Mouse (Mus musculus) kidney, embryonic 15.5 days (tissue): ENCODE measurements around the gene Slc8a1. TPM values are rescaled to one million over a fixed set of nuclear protein-coding genes. Genes with fewer than 3 reads are reported as not detected.
A peak's percentile ranks its signal among the peaks of the same experiment; 100 is the strongest.

Source experiments
- ATAC-seq: fragments of 200-750 bp; cut with Nextera tagmentation; replicated peaks from 2 replicates; pipeline ENCODE4 v1.8.0; 2017; ENCODE audit warnings: moderate TSS enrichment; ENCODE audit not compliant: low FRiP score
- H3K27ac ChIP-seq: fragments of 300-500 bp; sonication (generic); 2 replicates; pipeline ENCODE4 v1.5.1; 2015; ENCODE audit warnings: mild to moderate bottlenecking, inconsistent platforms
- H3K27me3 ChIP-seq: fragments of 300-500 bp; sonication (generic); 2 replicates; pipeline ENCODE4 v1.6.1; 2015; ENCODE audit warnings: inconsistent platforms
- H3K36me3 ChIP-seq: fragments of 300-500 bp; sonication (generic); 2 replicates; pipeline ENCODE4 v1.6.1; 2015; ENCODE audit warnings: inconsistent platforms
- H3K4me1 ChIP-seq: fragments of 300-500 bp; sonication (generic); 2 replicates; pipeline ENCODE4 v1.6.1; 2015; ENCODE audit warnings: inconsistent platforms
- H3K4me2 ChIP-seq: fragments of 300-500 bp; sonication (generic); 2 replicates; pipeline ENCODE4 v1.6.1; 2015; ENCODE audit warnings: moderate library complexity, mild to moderate bottlenecking, inconsistent platforms
- H3K4me3 ChIP-seq: fragments of 300-500 bp; sonication (generic); replicated peaks from 2 replicates; pipeline ENCODE4 v1.5.1; 2015; ENCODE audit warnings: mild to moderate bottlenecking, inconsistent platforms
- H3K9ac ChIP-seq: fragments of 300-500 bp; sonication (generic); 2 replicates; pipeline ENCODE4 v1.6.1; 2015; ENCODE audit warnings: mild to moderate bottlenecking, inconsistent platforms
- H3K9me3 ChIP-seq: fragments of 300-500 bp; sonication (generic); replicated peaks from 2 replicates; pipeline ENCODE4 v1.6.1; 2016; ENCODE audit warnings: inconsistent platforms
- WGBS: fragments of 180-500 bp; shearing (Covaris S2); methylation state at CpG from one replicate; pipeline ENCODE4 v1.1.7; 2015; ENCODE audit warnings: mixed read lengths; 5-methylcytosine and 5-hydroxymethylcytosine counted together
- polyA plus RNA-seq: library from polyadenylated mRNA; unstranded; fragments of >200 nt; fragmentation: Nextera tagmentation; extraction: Ambion mirVana; gene quantifications from 2 replicates; pipeline ENCODE4 v1.2.1, GENCODE M21; 2015

Slc8a1 gene
- polyA plus RNA-seq, 1 experiment from 2014 or later = 11.8 TPM

DNA sequence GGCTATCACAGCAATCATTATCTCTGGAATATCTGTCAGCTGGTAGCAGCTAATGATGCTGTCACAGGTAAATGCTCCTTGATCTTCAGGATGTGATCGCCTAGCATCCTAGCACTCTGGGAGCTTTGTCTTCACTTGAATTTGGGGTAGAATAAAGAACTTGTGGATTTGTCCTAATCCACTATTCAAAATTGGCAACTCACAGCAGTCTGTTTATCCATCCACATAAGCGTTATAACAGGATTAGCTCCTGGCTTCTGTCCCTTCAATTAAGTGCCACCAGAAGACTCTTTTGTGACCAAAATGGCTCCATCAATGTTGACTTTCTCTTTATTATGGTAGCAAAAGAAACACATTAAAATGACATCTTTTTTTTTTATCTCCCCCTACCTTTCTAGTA is 214.2 kb downstream of the Slc8a1 start:
- WGBS = 82% methylated on average over 2 of the region's 2 CpGs
- Histone ChIP-seq H3K27me3 (no peaks in the 10 kb centered on the region), H3K36me3 (no peaks in the 10 kb centered on the region), H3K9ac (no peak overlapping the region), H3K9me3 (no peaks in the 10 kb centered on the region), H3K4me1 (no peaks in the 10 kb centered on the region), H3K27ac (no peak overlapping the region), H3K4me3 (no peak overlapping the region), H3K4me2 (no peak overlapping the region)
- ATAC-seq = no peak

DNA sequence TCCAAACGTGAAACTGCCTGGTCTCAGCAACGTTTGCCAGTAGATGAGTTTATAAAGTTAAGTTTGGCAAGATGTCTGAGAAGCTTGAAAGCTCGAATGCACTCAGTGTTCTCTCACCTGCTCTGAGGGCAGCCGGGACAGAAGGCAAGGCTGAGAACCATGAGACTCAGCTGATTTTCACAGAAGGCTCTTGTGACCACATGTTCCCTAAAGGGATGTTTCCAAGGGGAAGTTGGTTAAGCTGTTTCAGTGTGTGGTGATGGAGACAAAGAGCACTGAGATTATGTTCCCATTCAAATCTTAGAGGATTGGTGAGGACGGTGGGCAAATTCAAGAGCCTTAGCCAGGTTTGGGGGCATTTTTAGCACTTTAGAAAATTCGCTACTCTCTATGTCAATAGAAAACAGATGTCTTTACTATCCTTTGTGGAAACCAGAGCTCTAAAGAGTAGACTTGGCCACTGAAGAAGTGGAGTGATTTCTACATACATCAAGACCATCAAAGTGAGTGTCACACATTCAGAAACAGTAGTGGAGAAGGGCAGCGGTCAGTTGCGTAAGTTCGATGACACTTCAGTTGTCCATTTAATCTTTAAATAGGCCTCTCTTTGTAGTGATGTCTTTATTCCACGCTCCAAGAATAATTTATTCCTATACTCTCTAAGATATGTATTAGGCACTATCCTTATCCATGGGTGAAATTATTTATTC is 219.7 kb downstream of the Slc8a1 start:
- H3K9ac ChIP-seq = no peak overlapping the region
- H3K27ac ChIP-seq = no peak overlapping the region
- WGBS = 93% methylated on average over 10 of the region's 10 CpGs
- no peaks in the 10 kb centered on the region for H3K9me3 ChIP-seq
- no peak overlapping the region for H3K4me3 ChIP-seq
- H3K36me3 ChIP-seq = no peaks in the 10 kb centered on the region
- no peaks in the 10 kb centered on the region for H3K27me3 ChIP-seq
- H3K4me1 ChIP-seq = peaks cover 11% of the 10 kb centered on the region
- ATAC-seq = no peak
- H3K4me2 ChIP-seq = no peak overlapping the region

GRCm38 (mm10) chr17:81516155-81516554 is 222.0 kb downstream of the Slc8a1 start:
- Histone ChIP-seq H3K4me3 (no peak overlapping the region), H3K36me3 (no peaks in the 10 kb centered on the region), H3K27ac (no peak overlapping the region), H3K27me3 (no peaks in the 10 kb centered on the region), H3K4me2 (no peak overlapping the region), H3K9ac (no peak overlapping the region), H3K9me3 (no peaks in the 10 kb centered on the region), H3K4me1 (peaks cover 17% of the 10 kb centered on the region)
- WGBS = 88% methylated on average over 4 of the region's 4 CpGs
- ATAC-seq = no peak

GRCm38 (mm10) chr17:81514022-81514421 is 224.2 kb downstream of the Slc8a1 start:
- Histone ChIP-seq H3K9me3 (no peaks in the 10 kb centered on the region), H3K27ac (peak overlapping the region; percentile 45; the same call in 1 of the 2 replicates), H3K36me3 (no peaks in the 10 kb centered on the region), H3K4me1 (peaks cover 18% of the 10 kb centered on the region), H3K4me3 (no peak overlapping the region), H3K27me3 (no peaks in the 10 kb centered on the region), H3K4me2 (no peak overlapping the region), H3K9ac (no peak overlapping the region)
- no peak for ATAC-seq
- 64% methylated on average over 4 of the region's 4 CpGs for WGBS

DNA sequence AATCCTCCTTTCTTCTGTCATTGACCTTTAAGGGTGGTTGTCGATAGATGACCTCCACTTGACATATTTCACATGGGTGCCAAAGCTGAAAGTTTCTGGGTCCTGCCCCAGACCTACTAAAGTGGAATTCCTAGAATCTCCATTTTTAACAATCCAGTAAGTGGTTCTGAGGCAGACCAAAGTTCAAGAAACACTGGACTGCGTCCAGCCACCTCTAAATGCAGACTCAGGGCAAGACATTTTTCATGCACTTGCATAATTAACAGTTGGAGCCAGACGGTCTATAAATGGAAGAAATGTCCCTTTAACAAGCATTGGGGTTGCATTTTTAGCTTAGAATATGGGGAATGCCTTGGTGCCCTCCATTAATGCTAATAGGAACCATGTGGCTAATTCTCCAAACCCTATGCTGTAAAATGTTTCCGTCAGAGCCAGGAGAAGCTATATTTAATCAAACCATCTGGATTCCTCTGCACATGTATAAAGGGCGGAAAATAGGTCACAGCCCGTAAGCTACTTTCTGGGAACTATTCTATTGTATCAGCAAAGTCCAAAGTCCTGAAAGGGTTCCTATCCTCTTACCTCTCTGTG is 224.7 kb downstream of the Slc8a1 start:
- Histone ChIP-seq H3K9me3 (no peaks in the 10 kb centered on the region), H3K36me3 (no peaks in the 10 kb centered on the region), H3K27ac (0 out of 2 replicates have a peak overlapping the region, but pooled peaks have one; percentile 32), H3K4me2 (no peak overlapping the region), H3K4me1 (peaks cover 18% of the 10 kb centered on the region), H3K9ac (no peak overlapping the region), H3K4me3 (no peak overlapping the region), H3K27me3 (no peaks in the 10 kb centered on the region)
- WGBS = 51% methylated on average over 6 of the region's 6 CpGs
- no peak for ATAC-seq

- H3K27ac ChIP-seq = no peak overlapping the region
- ATAC-seq = no peak
- 78% methylated on average over 5 of the region's 5 CpGs for WGBS
- H3K9me3 ChIP-seq = no peaks in the 10 kb centered on the region
- no peaks in the 10 kb centered on the region for H3K27me3 ChIP-seq
- H3K4me2 ChIP-seq = no peak overlapping the region
- H3K9ac ChIP-seq = no peak overlapping the region
- no peaks in the 10 kb centered on the region for H3K4me1 ChIP-seq
- H3K4me3 ChIP-seq = no peak overlapping the region
- no peaks in the 10 kb centered on the region for H3K36me3 ChIP-seq
Measured at GRCm38 (mm10) chr17:81505162-81505685, 233.0 kb downstream of the Slc8a1 start.

DNA sequence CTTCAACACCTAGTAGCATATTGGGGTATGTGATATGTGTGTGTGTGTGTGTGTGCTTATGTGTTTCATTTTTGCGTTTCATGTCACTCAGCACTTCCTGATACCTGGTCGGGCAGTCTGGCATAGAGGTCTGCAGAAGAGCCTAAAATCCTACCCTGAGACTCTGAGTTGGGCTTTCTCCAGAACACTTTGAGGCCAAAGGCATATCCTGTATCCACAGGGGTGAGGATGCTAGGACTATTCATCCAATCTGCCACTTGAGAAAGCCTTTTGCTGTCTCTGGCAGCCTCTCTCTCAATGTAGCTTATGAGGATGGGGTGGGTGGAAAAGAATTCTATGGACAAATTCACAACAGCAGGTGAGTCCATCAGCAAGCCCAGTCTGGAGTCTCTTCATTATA is 234.1 kb downstream of the Slc8a1 start:
- no peaks in the 10 kb centered on the region for H3K27me3 ChIP-seq
- H3K4me1 ChIP-seq = no peaks in the 10 kb centered on the region
- H3K4me2 ChIP-seq = no peak overlapping the region
- no peak overlapping the region for H3K9ac ChIP-seq
- H3K9me3 ChIP-seq = no peaks in the 10 kb centered on the region
- WGBS = 92% methylated on average over 2 of the region's 2 CpGs
- no peak overlapping the region for H3K4me3 ChIP-seq
- H3K36me3 ChIP-seq = no peaks in the 10 kb centered on the region
- no peak overlapping the region for H3K27ac ChIP-seq
- no peak for ATAC-seq

DNA sequence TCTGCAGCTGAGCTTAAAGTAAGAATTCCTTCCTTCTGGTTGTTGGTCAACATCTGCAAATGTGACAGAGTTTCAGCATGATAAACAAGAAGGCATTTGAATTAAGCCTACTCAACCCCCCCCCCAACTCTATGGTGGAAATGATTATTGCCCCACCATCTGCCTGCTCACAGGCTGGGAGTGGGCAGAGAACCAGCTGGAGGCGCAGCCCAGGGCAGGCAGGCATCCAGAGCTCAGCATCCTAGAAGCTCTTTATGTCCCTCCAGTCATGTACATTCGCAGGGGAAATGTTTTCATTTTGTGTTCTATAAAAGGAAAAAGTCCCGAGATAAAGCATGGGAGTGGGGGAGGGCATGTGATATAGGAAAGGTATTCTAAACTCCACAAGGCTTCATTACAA is 235.4 kb downstream of the Slc8a1 start:
- Histone ChIP-seq H3K9me3 (no peaks in the 10 kb centered on the region), H3K4me3 (no peak overlapping the region), H3K27ac (no peak overlapping the region), H3K9ac (no peak overlapping the region), H3K36me3 (no peaks in the 10 kb centered on the region), H3K4me2 (no peak overlapping the region), H3K4me1 (no peaks in the 10 kb centered on the region), H3K27me3 (no peaks in the 10 kb centered on the region)
- 83% methylated on average over 3 of the region's 3 CpGs for WGBS
- ATAC-seq = no peak

- Histone ChIP-seq H3K27ac (no peak overlapping the region), H3K4me3 (no peak overlapping the region), H3K4me1 (no peaks in the 10 kb centered on the region), H3K9me3 (no peaks in the 10 kb centered on the region), H3K36me3 (no peaks in the 10 kb centered on the region), H3K27me3 (no peaks in the 10 kb centered on the region), H3K9ac (no peak overlapping the region), H3K4me2 (no peak overlapping the region)
- no peak for ATAC-seq
- 86% methylated on average over 5 of the region's 5 CpGs for WGBS
Measured at GRCm38 (mm10) chr17:81500686-81501407, 237.3 kb downstream of the Slc8a1 start.

GRCm38 (mm10) chr17:81497919-81498318 is 240.3 kb downstream of the Slc8a1 start:
- no peak overlapping the region for H3K27ac ChIP-seq
- H3K9me3 ChIP-seq = no peaks in the 10 kb centered on the region
- no peak overlapping the region for H3K4me2 ChIP-seq
- H3K4me1 ChIP-seq = no peaks in the 10 kb centered on the region
- H3K27me3 ChIP-seq = no peaks in the 10 kb centered on the region
- no peak overlapping the region for H3K9ac ChIP-seq
- H3K4me3 ChIP-seq = no peak overlapping the region
- no peaks in the 10 kb centered on the region for H3K36me3 ChIP-seq
- ATAC-seq = no peak

DNA sequence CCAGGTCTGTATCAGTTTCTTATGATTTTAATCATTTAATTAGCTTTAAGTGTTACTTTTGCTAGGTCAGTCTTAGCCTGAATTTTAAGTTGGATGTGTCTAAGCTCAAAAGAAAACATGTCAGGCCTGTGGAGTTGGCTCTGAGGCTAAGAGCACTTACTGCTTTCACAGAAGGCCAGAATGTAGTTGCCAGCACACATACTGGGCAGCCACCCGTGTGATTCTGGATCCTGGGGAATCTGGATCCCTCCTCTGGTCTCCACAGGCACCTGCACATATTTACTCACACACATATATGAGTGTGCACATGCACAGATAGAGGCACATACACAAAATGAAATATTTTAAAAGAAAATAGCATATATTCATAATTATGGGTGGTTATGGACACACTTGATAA is 241.6 kb downstream of the Slc8a1 start:
- Histone ChIP-seq H3K27ac (no peak overlapping the region), H3K9me3 (no peaks in the 10 kb centered on the region), H3K27me3 (no peaks in the 10 kb centered on the region), H3K4me1 (peaks cover 3% of the 10 kb centered on the region; the same call in 1 of the 2 replicates), H3K4me3 (no peak overlapping the region), H3K9ac (no peak overlapping the region), H3K4me2 (no peak overlapping the region), H3K36me3 (no peaks in the 10 kb centered on the region)
- 83% methylated on average over 1 of the region's 1 CpGs for WGBS
- no peak for ATAC-seq

- no peak for ATAC-seq
- no peaks in the 10 kb centered on the region for H3K9me3 ChIP-seq
- no peaks in the 10 kb centered on the region for H3K27me3 ChIP-seq
- no peak overlapping the region for H3K4me2 ChIP-seq
- H3K27ac ChIP-seq = peak overlapping the region; percentile 37; the same call in 1 of the 2 replicates
- no peaks in the 10 kb centered on the region for H3K36me3 ChIP-seq
- WGBS = 76% methylated on average over 6 of the region's 6 CpGs
- H3K4me3 ChIP-seq = no peak overlapping the region
- no peak overlapping the region for H3K9ac ChIP-seq
- peaks cover 3% of the 10 kb centered on the region; the same call in 1 of the 2 replicates for H3K4me1 ChIP-seq
Measured at GRCm38 (mm10) chr17:81492216-81492865, 245.8 kb downstream of the Slc8a1 start.
